Mouse (Mus musculus): ENCODE results near the gene Creb3l2. TPM values are rescaled to one million over a fixed set of nuclear protein-coding genes. Genes with fewer than 3 reads are reported as not detected.

The Creb3l2 gene
- polyA plus RNA-seq, 1 experiment = 8.8 TPM

- Histone ChIP-seq H3K36me3 (ENCODE audit: control insufficient read depth, insufficient read depth) (no peaks in the 10 kb centered on the region), H3ac (ENCODE audit: control insufficient read depth, insufficient read length, low read depth) (no peak overlapping the region), H3K79me3 (ENCODE audit: low read depth) (peaks cover 1% of the 10 kb centered on the region), H3K27me3 (ENCODE audit: control insufficient read depth, insufficient read depth, insufficient read length) (no peaks in the 10 kb centered on the region), H3K79me2 (ENCODE audit: control insufficient read depth, insufficient read depth) (peaks cover 27% of the 10 kb centered on the region), H3K4me3 (ENCODE audit: insufficient read depth, poor library complexity, severe bottlenecking) (no peak overlapping the region)
- TF ChIP-seq MAX (IDR thresholded peaks at IDR 0.05) (no peak), MYOD1 (IDR thresholded peaks at IDR 0.05; ENCODE audit: control insufficient read depth, insufficient read length, low read depth) (no peak), USF1 (IDR thresholded peaks at IDR 0.05; ENCODE audit: low read depth) (no peak), FOSL1 (IDR thresholded peaks at IDR 0.05; ENCODE audit: insufficient read depth, low read length, poor library complexity, severe bottlenecking) (no peak), MYOG (IDR thresholded peaks at IDR 0.05; ENCODE audit: control insufficient read depth, extremely low read depth, insufficient read length) (no peak), CEBPB (IDR thresholded peaks at IDR 0.05; ENCODE audit: low read depth) (no peak), CTCF (IDR thresholded peaks at IDR 0.05; ENCODE audit: control insufficient read depth, insufficient read depth, insufficient read length) (no peak)
These were observed 45.8 kb downstream of the Creb3l2 start for GRCm38 (mm10) chr6:37396127-37396526.

- Histone ChIP-seq H3ac (ENCODE audit: control insufficient read depth, insufficient read length, low read depth) (no peak overlapping the region), H3K79me3 (ENCODE audit: low read depth) (peaks cover 1% of the 10 kb centered on the region), H3K27me3 (ENCODE audit: control insufficient read depth, insufficient read depth, insufficient read length) (no peaks in the 10 kb centered on the region), H3K4me3 (ENCODE audit: insufficient read depth, poor library complexity, severe bottlenecking) (no peak overlapping the region), H3K79me2 (ENCODE audit: control insufficient read depth, insufficient read depth) (peaks cover 15% of the 10 kb centered on the region), H3K36me3 (ENCODE audit: control insufficient read depth, insufficient read depth) (no peaks in the 10 kb centered on the region)
- TF ChIP-seq MYOD1 (IDR thresholded peaks at IDR 0.05; ENCODE audit: control insufficient read depth, insufficient read length, low read depth) = no peak
- no peak for TF ChIP-seq USF1 (IDR thresholded peaks at IDR 0.05; ENCODE audit: low read depth)
- TF ChIP-seq CEBPB (IDR thresholded peaks at IDR 0.05; ENCODE audit: low read depth) = no peak
- TF ChIP-seq MAX (IDR thresholded peaks at IDR 0.05) = no peak
- TF ChIP-seq MYOG (IDR thresholded peaks at IDR 0.05; ENCODE audit: control insufficient read depth, extremely low read depth, insufficient read length) = no peak
- no peak for TF ChIP-seq FOSL1 (IDR thresholded peaks at IDR 0.05; ENCODE audit: insufficient read depth, low read length, poor library complexity, severe bottlenecking)
- TF ChIP-seq CTCF (IDR thresholded peaks at IDR 0.05; ENCODE audit: control insufficient read depth, insufficient read depth, insufficient read length) = no peak
These were observed 48.7 kb downstream of the Creb3l2 start for GRCm38 (mm10) chr6:37393263-37393662.

- no peaks in the 10 kb centered on the region for H3K36me3 ChIP-seq (ENCODE audit: control insufficient read depth, insufficient read depth)
- H3K4me3 ChIP-seq (ENCODE audit: insufficient read depth, poor library complexity, severe bottlenecking) = no peak overlapping the region
- no peak overlapping the region for H3ac ChIP-seq (ENCODE audit: control insufficient read depth, insufficient read length, low read depth)
- TF ChIP-seq FOSL1 (IDR thresholded peaks at IDR 0.05; ENCODE audit: insufficient read depth, low read length, poor library complexity, severe bottlenecking) (no peak), MYOG (IDR thresholded peaks at IDR 0.05; ENCODE audit: control insufficient read depth, extremely low read depth, insufficient read length) (no peak), USF1 (IDR thresholded peaks at IDR 0.05; ENCODE audit: low read depth) (no peak), MAX (IDR thresholded peaks at IDR 0.05) (no peak), CTCF (IDR thresholded peaks at IDR 0.05; ENCODE audit: control insufficient read depth, insufficient read depth, insufficient read length) (no peak), CEBPB (IDR thresholded peaks at IDR 0.05; ENCODE audit: low read depth) (no peak), MYOD1 (IDR thresholded peaks at IDR 0.05; ENCODE audit: control insufficient read depth, insufficient read length, low read depth) (no peak)
- H3K27me3 ChIP-seq (ENCODE audit: control insufficient read depth, insufficient read depth, insufficient read length) = no peaks in the 10 kb centered on the region
- peaks cover 9% of the 10 kb centered on the region for H3K79me2 ChIP-seq (ENCODE audit: control insufficient read depth, insufficient read depth)
- peaks cover 1% of the 10 kb centered on the region for H3K79me3 ChIP-seq (ENCODE audit: low read depth)
These were observed 49.7 kb downstream of the Creb3l2 start for GRCm38 (mm10) chr6:37392262-37392661.

GRCm38 (mm10) chr6:37391313-37391712, 50.6 kb downstream of the Creb3l2 start:
- no peaks in the 10 kb centered on the region for H3K27me3 ChIP-seq (ENCODE audit: control insufficient read depth, insufficient read depth, insufficient read length)
- H3K36me3 ChIP-seq (ENCODE audit: control insufficient read depth, insufficient read depth) = no peaks in the 10 kb centered on the region
- no peak for TF ChIP-seq MYOG (IDR thresholded peaks at IDR 0.05; ENCODE audit: control insufficient read depth, extremely low read depth, insufficient read length)
- TF ChIP-seq MYOD1 (IDR thresholded peaks at IDR 0.05; ENCODE audit: control insufficient read depth, insufficient read length, low read depth) = peak; percentile 90
- no peak overlapping the region for H3ac ChIP-seq (ENCODE audit: control insufficient read depth, insufficient read length, low read depth)
- peaks cover 9% of the 10 kb centered on the region for H3K79me2 ChIP-seq (ENCODE audit: control insufficient read depth, insufficient read depth)
- H3K79me3 ChIP-seq (ENCODE audit: low read depth) = peaks cover 1% of the 10 kb centered on the region
- no peak overlapping the region for H3K4me3 ChIP-seq (ENCODE audit: insufficient read depth, poor library complexity, severe bottlenecking)

- Histone ChIP-seq H3K79me2 (ENCODE audit: control insufficient read depth, insufficient read depth) (peaks cover 9% of the 10 kb centered on the region), H3K36me3 (ENCODE audit: control insufficient read depth, insufficient read depth) (no peaks in the 10 kb centered on the region), H3K79me3 (ENCODE audit: low read depth) (no peaks in the 10 kb centered on the region), H3K4me3 (ENCODE audit: insufficient read depth, poor library complexity, severe bottlenecking) (no peak overlapping the region), H3K27me3 (ENCODE audit: control insufficient read depth, insufficient read depth, insufficient read length) (no peaks in the 10 kb centered on the region), H3ac (ENCODE audit: control insufficient read depth, insufficient read length, low read depth) (no peak overlapping the region)
- no peak for TF ChIP-seq USF1 (IDR thresholded peaks at IDR 0.05; ENCODE audit: low read depth)
- no peak for TF ChIP-seq MYOD1 (IDR thresholded peaks at IDR 0.05; ENCODE audit: control insufficient read depth, insufficient read length, low read depth)
- TF ChIP-seq MAX (IDR thresholded peaks at IDR 0.05) = no peak
- TF ChIP-seq CEBPB (IDR thresholded peaks at IDR 0.05; ENCODE audit: low read depth) = no peak
- no peak for TF ChIP-seq MYOG (IDR thresholded peaks at IDR 0.05; ENCODE audit: control insufficient read depth, extremely low read depth, insufficient read length)
- TF ChIP-seq CTCF (IDR thresholded peaks at IDR 0.05; ENCODE audit: control insufficient read depth, insufficient read depth, insufficient read length) = no peak
- no peak for TF ChIP-seq FOSL1 (IDR thresholded peaks at IDR 0.05; ENCODE audit: insufficient read depth, low read length, poor library complexity, severe bottlenecking)
These were observed 53.0 kb downstream of the Creb3l2 start for GRCm38 (mm10) chr6:37388960-37389359.

GRCm38 (mm10) chr6:37388501-37388900, 53.4 kb downstream of the Creb3l2 start:
- no peaks in the 10 kb centered on the region for H3K36me3 ChIP-seq (ENCODE audit: control insufficient read depth, insufficient read depth)
- no peak overlapping the region for H3ac ChIP-seq (ENCODE audit: control insufficient read depth, insufficient read length, low read depth)
- H3K27me3 ChIP-seq (ENCODE audit: control insufficient read depth, insufficient read depth, insufficient read length) = no peaks in the 10 kb centered on the region
- TF ChIP-seq MYOD1 (IDR thresholded peaks at IDR 0.05; ENCODE audit: control insufficient read depth, insufficient read length, low read depth) (no peak), USF1 (IDR thresholded peaks at IDR 0.05; ENCODE audit: low read depth) (no peak), MAX (IDR thresholded peaks at IDR 0.05) (no peak), CEBPB (IDR thresholded peaks at IDR 0.05; ENCODE audit: low read depth) (no peak), CTCF (IDR thresholded peaks at IDR 0.05; ENCODE audit: control insufficient read depth, insufficient read depth, insufficient read length) (no peak)
- no peaks in the 10 kb centered on the region for H3K79me3 ChIP-seq (ENCODE audit: low read depth)
- H3K4me3 ChIP-seq (ENCODE audit: insufficient read depth, poor library complexity, severe bottlenecking) = no peak overlapping the region
- peaks cover 9% of the 10 kb centered on the region for H3K79me2 ChIP-seq (ENCODE audit: control insufficient read depth, insufficient read depth)
